Mouse (Mus musculus): ENCODE data around the gene H2-Ke6. TPM values are rescaled to one million over a fixed set of nuclear protein-coding genes. Genes with fewer than 3 reads are reported as not detected.

H2-Ke6 gene
- polyA plus RNA-seq, 1 experiment: not detected

- TF ChIP-seq POLR2A (IDR thresholded peaks at IDR 0.05; ENCODE audit: insufficient read depth, low read depth, low read length) (no peak), CTCF (IDR thresholded peaks at IDR 0.05; ENCODE audit: insufficient read depth, low read depth, low read length) (no peak)
- under 1% methylated on average over 43 of the region's 48 CpGs for WGBS
- Histone ChIP-seq H3K4me3 (ENCODE audit: insufficient read depth, low read depth, low read length) (peak overlapping the region; percentile 59), H3K27ac (ENCODE audit: insufficient read depth, low read depth, low read length) (peak overlapping the region; percentile 36; the same call in 1 of the 2 replicates), H3K4me1 (ENCODE audit: control insufficient read depth, insufficient read depth, low read length) (peaks cover 47% of the 10 kb centered on the region)
These were observed 4.3 kb upstream of the H2-Ke6 start for GRCm38 (mm10) chr17:34032174-34032632.

- H3K4me1 ChIP-seq (ENCODE audit: control insufficient read depth, insufficient read depth, low read length): peaks cover 50% of the 10 kb centered on the region
- no peak for TF ChIP-seq CTCF (IDR thresholded peaks at IDR 0.05; ENCODE audit: insufficient read depth, low read depth, low read length)
- TF ChIP-seq POLR2A (IDR thresholded peaks at IDR 0.05; ENCODE audit: insufficient read depth, low read depth, low read length): peak; percentile 51
- under 1% methylated on average over 83 of the region's 88 CpGs for WGBS
- H3K4me3 ChIP-seq (ENCODE audit: insufficient read depth, low read depth, low read length): peak within 1 kb of the TSS; percentile 59
- H3K27ac ChIP-seq (ENCODE audit: insufficient read depth, low read depth, low read length): peak within 1 kb of the TSS; percentile 36; the same call in 1 of the 2 replicates
These were observed 3.8 kb upstream of the H2-Ke6 start, which contains the start of the genes Slc39a7 and Rxrb for GRCm38 (mm10) chr17:34031465-34032173. Gene Slc39a7 (minus strand): TSS chr17:34031682. Gene Rxrb (plus strand): TSS chr17:34031812.

GRCm38 (mm10) chr17:34030861-34031326 lies 3.0 kb upstream of the H2-Ke6 start:
- peaks cover 55% of the 10 kb centered on the region for H3K4me1 ChIP-seq (ENCODE audit: control insufficient read depth, insufficient read depth, low read length)
- no peak overlapping the region for H3K27ac ChIP-seq (ENCODE audit: insufficient read depth, low read depth, low read length)
- peak overlapping the region; percentile 59 for H3K4me3 ChIP-seq (ENCODE audit: insufficient read depth, low read depth, low read length)
- TF ChIP-seq POLR2A (IDR thresholded peaks at IDR 0.05; ENCODE audit: insufficient read depth, low read depth, low read length) (no peak), CTCF (IDR thresholded peaks at IDR 0.05; ENCODE audit: insufficient read depth, low read depth, low read length) (no peak)
- WGBS: 3% methylated on average over 20 of the region's 20 CpGs

GRCm38 (mm10) chr17:34029890-34030595 lies 2.2 kb upstream of the H2-Ke6 start:
- peak overlapping the region; percentile 59 for H3K4me3 ChIP-seq (ENCODE audit: insufficient read depth, low read depth, low read length)
- no peak for TF ChIP-seq POLR2A (IDR thresholded peaks at IDR 0.05; ENCODE audit: insufficient read depth, low read depth, low read length)
- no peak for TF ChIP-seq CTCF (IDR thresholded peaks at IDR 0.05; ENCODE audit: insufficient read depth, low read depth, low read length)
- H3K27ac ChIP-seq (ENCODE audit: insufficient read depth, low read depth, low read length): no peak overlapping the region
- peaks cover 63% of the 10 kb centered on the region for H3K4me1 ChIP-seq (ENCODE audit: control insufficient read depth, insufficient read depth, low read length)
- 67% methylated on average over 21 of the region's 21 CpGs for WGBS

GRCm38 (mm10) chr17:34029150-34029889 lies 1.5 kb upstream of the H2-Ke6 start:
- 84% methylated on average over 18 of the region's 18 CpGs for WGBS
- H3K4me3 ChIP-seq (ENCODE audit: insufficient read depth, low read depth, low read length): no peak overlapping the region
- TF ChIP-seq POLR2A (IDR thresholded peaks at IDR 0.05; ENCODE audit: insufficient read depth, low read depth, low read length) (no peak), CTCF (IDR thresholded peaks at IDR 0.05; ENCODE audit: insufficient read depth, low read depth, low read length) (no peak)
- peaks cover 65% of the 10 kb centered on the region for H3K4me1 ChIP-seq (ENCODE audit: control insufficient read depth, insufficient read depth, low read length)
- no peak overlapping the region for H3K27ac ChIP-seq (ENCODE audit: insufficient read depth, low read depth, low read length)

- 56% methylated on average over 17 of the region's 17 CpGs for WGBS
- Histone ChIP-seq H3K4me3 (ENCODE audit: insufficient read depth, low read depth, low read length) (no peak overlapping the region), H3K27ac (ENCODE audit: insufficient read depth, low read depth, low read length) (no peak overlapping the region), H3K4me1 (ENCODE audit: control insufficient read depth, insufficient read depth, low read length) (peaks cover 63% of the 10 kb centered on the region)
- TF ChIP-seq CTCF (IDR thresholded peaks at IDR 0.05; ENCODE audit: insufficient read depth, low read depth, low read length): no peak
- TF ChIP-seq POLR2A (IDR thresholded peaks at IDR 0.05; ENCODE audit: insufficient read depth, low read depth, low read length): no peak
These were observed 765 bp upstream of the H2-Ke6 start for GRCm38 (mm10) chr17:34028501-34029149.

GRCm38 (mm10) chr17:34026917-34027655 lies 774 bp downstream of the H2-Ke6 start:
- WGBS: 6% methylated on average over 36 of the region's 36 CpGs
- peaks cover 58% of the 10 kb centered on the region for H3K4me1 ChIP-seq (ENCODE audit: control insufficient read depth, insufficient read depth, low read length)
- peak overlapping the region; percentile 61 for H3K4me3 ChIP-seq (ENCODE audit: insufficient read depth, low read depth, low read length)
- H3K27ac ChIP-seq (ENCODE audit: insufficient read depth, low read depth, low read length): peak overlapping the region; percentile 1; the same call in 1 of the 2 replicates
- TF ChIP-seq POLR2A (IDR thresholded peaks at IDR 0.05; ENCODE audit: insufficient read depth, low read depth, low read length) (no peak), CTCF (IDR thresholded peaks at IDR 0.05; ENCODE audit: insufficient read depth, low read depth, low read length) (no peak)
